Mouse (Mus musculus): ENCODE results near the gene Mfsd12.

DNA sequence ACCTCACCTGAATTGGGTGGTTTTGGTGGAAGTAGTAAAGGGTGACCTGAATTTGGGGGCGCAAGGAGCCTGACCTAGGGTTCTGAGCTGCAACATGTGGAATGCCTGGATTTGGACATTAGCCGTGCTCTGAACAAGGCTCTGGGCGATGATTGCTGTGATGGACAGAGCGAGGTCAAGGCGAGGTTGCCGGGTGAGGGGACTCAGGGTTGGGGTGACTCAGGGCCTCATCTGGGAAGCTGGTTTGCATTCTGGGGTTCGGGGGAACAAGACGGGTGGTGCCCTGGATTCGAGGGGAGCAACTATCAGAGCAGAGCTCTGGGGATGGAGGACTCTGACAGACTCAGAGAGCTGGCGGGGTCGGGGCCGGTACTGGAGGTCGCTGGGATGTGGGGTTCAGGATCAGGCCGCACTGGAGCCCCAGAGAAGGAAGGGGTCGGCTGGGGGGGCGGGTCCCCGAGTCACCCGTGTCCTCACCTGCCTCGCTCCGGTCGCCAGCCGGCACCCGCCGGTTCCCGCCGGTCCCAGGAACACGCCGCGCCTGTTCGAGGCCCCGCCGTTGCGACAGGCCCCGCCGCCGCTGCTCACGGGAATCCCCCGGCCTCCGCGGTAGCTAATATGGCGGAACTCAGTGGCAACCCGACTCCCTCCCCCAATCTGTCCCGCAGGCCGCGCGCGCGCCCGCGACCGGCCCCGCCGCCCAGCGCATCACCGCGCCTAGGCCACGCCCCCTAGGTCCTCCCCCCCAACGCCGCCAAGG, 20.7 kb downstream of the Mfsd12 start, which contains the start of gene Fzr1:
- TF ChIP-seq POLR2A (IDR thresholded peaks at IDR 0.05; ENCODE audit: low read depth, low read length) (peak; percentile 65), CTCF (IDR thresholded peaks at IDR 0.05; ENCODE audit: borderline replicate concordance, insufficient read depth, low read length) (no peak)

All from embryonic fibroblast, embryonic 13.5 days (primary cell).